Mouse (Mus musculus): ENCODE data around the gene Chsy1.
A peak's percentile ranks its signal among the peaks of the same experiment; 100 is the strongest.

The Chsy1 gene

DNA sequence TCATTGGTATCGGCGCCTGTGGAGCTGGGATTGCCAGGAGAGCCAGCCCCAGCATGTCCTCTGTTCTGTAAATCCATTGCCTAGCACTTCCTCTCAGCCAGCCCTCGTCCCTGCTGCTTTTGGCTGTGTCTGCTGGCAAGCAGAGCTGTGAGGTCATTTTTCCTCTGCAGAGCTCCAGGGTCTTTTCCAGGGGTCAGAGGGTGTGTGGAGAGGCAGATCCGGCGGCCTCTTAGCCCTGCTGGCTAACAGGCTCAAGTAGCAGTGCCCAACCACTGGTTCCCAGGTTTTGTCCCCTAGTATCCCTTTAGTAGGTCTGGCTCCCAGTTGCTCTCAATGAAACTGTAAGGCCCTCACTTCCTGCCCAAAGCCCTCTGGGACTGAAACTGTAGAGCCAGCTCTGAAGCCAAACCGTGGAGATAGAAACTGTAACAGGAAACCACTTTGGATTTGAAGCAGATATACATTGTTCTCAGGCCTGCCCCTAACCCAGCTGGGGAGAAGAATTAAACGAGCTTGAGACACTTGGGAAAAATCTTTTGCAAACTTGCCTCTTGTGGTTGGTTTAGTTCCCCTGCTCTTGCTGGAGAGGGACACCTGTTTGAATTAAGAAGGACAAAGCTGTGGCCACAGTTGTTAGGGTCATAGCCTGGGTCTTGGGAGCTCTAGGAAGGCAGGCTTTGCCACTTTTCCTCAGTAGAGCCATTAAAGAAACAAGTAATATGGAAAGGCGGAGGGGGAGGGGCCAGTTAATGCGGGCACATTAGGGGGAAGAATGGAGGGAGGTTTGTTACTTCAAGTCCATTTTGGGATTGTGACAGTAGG, 109.1 kb downstream of the Chsy1 start:
- peak; percentile 32 to 35 for DNase-seq

DNA sequence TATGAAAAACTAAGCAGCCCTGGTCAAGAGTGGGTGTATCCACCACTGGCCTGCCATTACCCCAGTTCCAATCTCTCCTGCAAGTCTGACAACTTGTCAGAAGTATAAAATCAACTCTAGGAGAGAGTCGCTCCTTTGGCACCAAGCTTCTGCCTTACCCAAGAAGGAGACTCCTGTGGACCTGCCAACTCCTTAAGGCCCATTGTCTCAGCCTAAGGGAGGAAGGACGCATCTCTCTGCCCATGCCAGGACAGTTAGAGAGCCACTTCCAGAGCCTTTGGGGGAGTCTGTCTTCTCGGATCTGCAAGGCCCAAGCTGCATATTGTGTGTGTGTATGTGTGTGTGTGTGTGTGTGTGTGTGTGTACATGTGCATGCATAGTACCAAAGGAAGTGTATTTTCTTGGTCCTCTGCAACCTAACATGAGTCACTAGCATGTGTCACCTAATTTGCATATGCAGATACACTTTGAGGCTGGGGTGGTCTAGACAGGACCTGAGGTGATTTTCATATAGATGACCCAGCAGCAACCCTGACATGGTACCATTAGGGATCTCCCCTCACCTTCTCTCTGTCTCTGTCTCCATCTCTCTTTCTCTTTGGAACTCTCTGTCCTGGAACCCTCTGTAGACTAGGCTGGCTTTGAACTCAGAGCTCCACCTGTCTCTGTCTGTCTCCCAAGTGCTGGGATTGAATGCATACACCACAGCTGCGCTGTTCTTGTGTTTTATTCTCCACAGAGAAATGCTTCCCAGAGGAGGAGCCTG, 109.9 kb downstream of the Chsy1 start:
- DNase-seq: no peak

DNA sequence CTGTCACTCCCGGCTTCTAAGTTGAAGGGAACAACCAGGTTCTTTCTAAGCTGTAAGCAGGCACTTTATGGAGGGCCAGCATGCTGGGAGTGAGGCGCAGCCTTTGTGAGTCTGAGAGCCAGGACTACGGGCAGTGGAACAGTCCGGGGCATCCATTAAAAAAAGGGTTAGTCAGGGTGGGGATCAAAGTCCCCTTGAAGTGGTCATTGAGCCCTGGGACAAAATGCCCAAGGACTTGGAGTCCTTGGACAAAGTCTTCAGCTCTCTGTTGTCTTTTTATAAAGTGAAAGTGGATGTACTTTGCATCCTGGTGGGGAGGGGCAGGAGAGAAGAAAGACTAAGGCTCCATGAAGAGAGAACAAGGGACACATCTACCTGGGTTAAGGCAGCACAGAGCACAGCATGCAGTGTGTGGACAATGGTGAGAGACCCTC, 110.5 kb downstream of the Chsy1 start:
- DNase-seq: peak; percentile 71 to 74

DNA sequence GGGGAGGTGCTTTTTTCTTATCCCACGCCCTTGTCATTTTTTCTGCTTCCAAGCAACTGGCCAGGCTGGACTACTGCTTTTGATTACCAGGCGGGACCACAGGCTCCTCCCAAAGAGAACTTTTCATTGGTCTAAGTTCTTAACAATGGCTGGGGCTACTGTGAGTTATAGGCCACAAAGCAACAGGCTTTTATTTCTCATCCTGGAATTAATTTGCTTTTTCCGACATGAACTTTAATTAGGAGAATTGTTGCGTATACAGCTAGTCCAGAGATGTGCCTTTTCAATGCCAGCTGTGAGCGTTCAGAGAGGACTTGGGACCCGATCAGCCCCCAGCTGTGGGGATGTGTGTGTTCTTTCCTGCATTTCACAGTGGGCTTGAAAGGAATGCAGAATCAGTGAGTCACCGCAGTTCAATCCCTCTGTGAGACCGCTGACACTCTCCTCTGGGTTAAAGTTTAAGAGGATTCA, 113.3 kb downstream of the Chsy1 start:
- DNase-seq: peak; percentile 66 to 68
